25 mouse cellular contexts compared by ENCODE assay signal in genomic region chr4:138020231-138020630, GRCm38 (mm10). TPM values are rescaled to one million over a fixed set of nuclear protein-coding genes. Genes with fewer than 3 reads are reported as not detected.
A peak's percentile ranks its signal among the peaks of the same experiment; 100 is the strongest.
DNase-seq lines count a peak whose midpoint lies in the region; ATAC-seq and TF ChIP-seq lines count a peak whose summit lies in the region.
"Had no signal": no experiment of that assay in that cellular context is flagged by ENCODE, and none has a peak within 500 bp of the region (broad histone marks: within the 10 kb centered on the region; RNA-seq: fewer than 3 reads in every experiment).

No protein-coding gene starts in this region.

- DNase-seq in embryonic facial prominence, embryonic 10.5 days (ENCODE audit: low spot score): no peak
- DNase-seq in hindbrain, embryonic 14.5 days (ENCODE audit: low spot score): no peak
- no peak for DNase-seq in hindbrain, postnatal 0 days (ENCODE audit: low spot score)
- no peak for DNase-seq in limb, embryonic 10.5 days (ENCODE audit: low spot score)
- peak; percentile 14 for DNase-seq in limb, embryonic 14.5 days (ENCODE audit: low spot score)
- no peak for DNase-seq in adrenal gland, adult 2 months
- DNase-seq: adrenal gland, postnatal 14 days; cerebellum, adult 8-10 months; gastrocnemius, postnatal 10 days; heart, postnatal 4 days; kidney, adult 11 months; layer of hippocampus, adult 9-11 months; left cerebral cortex, postnatal 4 days; liver, embryonic 13.5 days; lung, adult 2 months; lung, postnatal 14 days; right cerebral cortex, adult 18-20 months; right cerebral cortex, postnatal 4 days; thymus, postnatal 36 days had no signal

- TF ChIP-seq CTCF in hindbrain, postnatal 0 days (IDR thresholded peaks at IDR 0.05; ENCODE audit: low read depth): no peak

- no peak overlapping the region for H3K9ac ChIP-seq in embryonic facial prominence, embryonic 12.5 days
- H3K9ac ChIP-seq in hindbrain, embryonic 14.5 days: no peak overlapping the region
- H3K9ac ChIP-seq in hindbrain, postnatal 0 days (replicated peaks; ENCODE audit: low read length): no peak overlapping the region
- no peak overlapping the region for H3K9ac ChIP-seq in limb, embryonic 12.5 days (replicated peaks)
- no peak overlapping the region for H3K9ac ChIP-seq in limb, embryonic 14.5 days (ENCODE audit: low read depth, low read length, severe bottlenecking)
- H3K9ac ChIP-seq: forebrain, embryonic 12.5 days; liver, embryonic 13.5 days; midbrain, embryonic 12.5 days; neural tube, embryonic 15.5 days; stomach, embryonic 15.5 days had no signal

- no peaks in the 10 kb centered on the region for H3K27me3 ChIP-seq in embryonic facial prominence, embryonic 12.5 days
- H3K27me3 ChIP-seq in embryonic facial prominence, embryonic 10.5 days (replicated peaks; ENCODE audit: low read depth, poor library complexity, severe bottlenecking): no peaks in the 10 kb centered on the region
- no peaks in the 10 kb centered on the region for H3K27me3 ChIP-seq in hindbrain, embryonic 14.5 days (ENCODE audit: control insufficient read depth, insufficient read depth, low read length)
- H3K27me3 ChIP-seq in hindbrain, postnatal 0 days (ENCODE audit: insufficient read depth, low read length): no peaks in the 10 kb centered on the region
- H3K27me3 ChIP-seq in limb, embryonic 12.5 days: no peaks in the 10 kb centered on the region
- no peaks in the 10 kb centered on the region for H3K27me3 ChIP-seq in limb, embryonic 10.5 days (ENCODE audit: low read depth, poor library complexity, severe bottlenecking)
- no peaks in the 10 kb centered on the region for H3K27me3 ChIP-seq in limb, embryonic 14.5 days (ENCODE audit: control insufficient read depth, insufficient read depth, low read length)
- H3K27me3 ChIP-seq: forebrain, embryonic 12.5 days; liver, embryonic 13.5 days; midbrain, embryonic 12.5 days; neural tube, embryonic 15.5 days; stomach, embryonic 15.5 days had no signal

- no peak overlapping the region for H3K4me2 ChIP-seq in embryonic facial prominence, embryonic 12.5 days (replicated peaks)
- H3K4me2 ChIP-seq in hindbrain, embryonic 14.5 days (replicated peaks): no peak overlapping the region
- no peak overlapping the region for H3K4me2 ChIP-seq in hindbrain, postnatal 0 days (ENCODE audit: low read depth, low read length)
- no peak overlapping the region for H3K4me2 ChIP-seq in limb, embryonic 12.5 days
- H3K4me2 ChIP-seq in limb, embryonic 14.5 days (replicated peaks; ENCODE audit: low read depth, low read length, severe bottlenecking): no peak overlapping the region
- H3K4me2 ChIP-seq: forebrain, embryonic 12.5 days; liver, embryonic 13.5 days; midbrain, embryonic 12.5 days; neural tube, embryonic 15.5 days; stomach, embryonic 15.5 days had no signal

- 0 out of 2 replicates have a peak, but pooled peaks have one; percentile 52 for ATAC-seq in embryonic facial prominence, embryonic 12.5 days (ENCODE audit: insufficient number of reproducible peaks, insufficient read depth, low FRiP score, low TSS enrichment)
- ATAC-seq in hindbrain, embryonic 14.5 days (ENCODE audit: low FRiP score): no peak
- no peak for ATAC-seq in hindbrain, postnatal 0 days
- no peak for ATAC-seq in limb, embryonic 12.5 days (ENCODE audit: insufficient number of reproducible peaks, insufficient read depth, low FRiP score, low TSS enrichment, low read depth)
- peak; percentile 35; the same call in 1 of the 2 replicates for ATAC-seq in limb, embryonic 14.5 days (ENCODE audit: low FRiP score, low read depth)

- H3K4me1 ChIP-seq in embryonic facial prominence, embryonic 12.5 days: peaks cover 23% of the 10 kb centered on the region
- peaks cover 22% of the 10 kb centered on the region for H3K4me1 ChIP-seq in embryonic facial prominence, embryonic 10.5 days
- H3K4me1 ChIP-seq in hindbrain, embryonic 14.5 days (replicated peaks; ENCODE audit: control insufficient read depth, insufficient read depth, low read length): peaks cover 35% of the 10 kb centered on the region
- peaks cover 13% of the 10 kb centered on the region; the same call in 1 of the 2 replicates for H3K4me1 ChIP-seq in hindbrain, postnatal 0 days (ENCODE audit: insufficient read depth, low read length)
- peaks cover 11% of the 10 kb centered on the region for H3K4me1 ChIP-seq in limb, embryonic 12.5 days (replicated peaks)
- peaks cover 6% of the 10 kb centered on the region for H3K4me1 ChIP-seq in limb, embryonic 10.5 days
- no peaks in the 10 kb centered on the region; the same call in 1 of the 2 replicates for H3K4me1 ChIP-seq in limb, embryonic 14.5 days (ENCODE audit: control insufficient read depth, insufficient read depth, low read length)

- no peak for TF ChIP-seq POLR2A in limb, embryonic 14.5 days (IDR thresholded peaks at IDR 0.05; ENCODE audit: borderline replicate concordance, extremely low read depth, insufficient read depth, insufficient read length)

- WGBS in embryonic facial prominence, embryonic 12.5 days: 63% methylated on average over 6 of the region's 6 CpGs
- WGBS in embryonic facial prominence, embryonic 10.5 days: 76% methylated on average over 6 of the region's 6 CpGs
- WGBS in hindbrain, embryonic 14.5 days: 75% methylated on average over 6 of the region's 6 CpGs
- WGBS in hindbrain, postnatal 0 days: 56% methylated on average over 6 of the region's 6 CpGs
- 58% methylated on average over 6 of the region's 6 CpGs for whole genome bisulfite sequencing in limb, embryonic 12.5 days
- WGBS in limb, embryonic 10.5 days: 83% methylated on average over 6 of the region's 6 CpGs
- 62% methylated on average over 6 of the region's 6 CpGs for WGBS in limb, embryonic 14.5 days

- no peaks in the 10 kb centered on the region for H3K9me3 ChIP-seq in embryonic facial prominence, embryonic 12.5 days
- H3K9me3 ChIP-seq in embryonic facial prominence, embryonic 10.5 days: no peaks in the 10 kb centered on the region
- no peaks in the 10 kb centered on the region for H3K9me3 ChIP-seq in hindbrain, embryonic 14.5 days (ENCODE audit: control insufficient read depth, low read length)
- H3K9me3 ChIP-seq in hindbrain, postnatal 0 days (ENCODE audit: low read length): no peaks in the 10 kb centered on the region
- H3K9me3 ChIP-seq in limb, embryonic 12.5 days: no peaks in the 10 kb centered on the region
- no peaks in the 10 kb centered on the region for H3K9me3 ChIP-seq in limb, embryonic 10.5 days (replicated peaks)
- no peaks in the 10 kb centered on the region for H3K9me3 ChIP-seq in limb, embryonic 14.5 days (ENCODE audit: control insufficient read depth, low read length)
- H3K9me3 ChIP-seq: forebrain, embryonic 12.5 days; liver, embryonic 13.5 days; midbrain, embryonic 12.5 days; neural tube, embryonic 15.5 days; stomach, embryonic 15.5 days had no signal

- no peak overlapping the region for H3K4me3 ChIP-seq in embryonic facial prominence, embryonic 12.5 days
- H3K4me3 ChIP-seq in embryonic facial prominence, embryonic 10.5 days: no peak overlapping the region
- H3K4me3 ChIP-seq in hindbrain, embryonic 14.5 days (replicated peaks; ENCODE audit: low read length): no peak overlapping the region
- H3K4me3 ChIP-seq in hindbrain, postnatal 0 days (ENCODE audit: low read length): no peak overlapping the region
- no peak overlapping the region for H3K4me3 ChIP-seq in limb, embryonic 12.5 days (replicated peaks)
- no peak overlapping the region for H3K4me3 ChIP-seq in limb, embryonic 10.5 days
- H3K4me3 ChIP-seq in limb, embryonic 14.5 days (replicated peaks; ENCODE audit: low read length): no peak overlapping the region
- H3K4me3 ChIP-seq: forebrain, embryonic 12.5 days; liver, embryonic 13.5 days; midbrain, embryonic 12.5 days; neural tube, embryonic 15.5 days; stomach, embryonic 15.5 days had no signal

- peak overlapping the region; percentile 7; the same call in 1 of the 2 replicates for H3K27ac ChIP-seq in embryonic facial prominence, embryonic 12.5 days
- no peak overlapping the region for H3K27ac ChIP-seq in embryonic facial prominence, embryonic 10.5 days (replicated peaks)
- H3K27ac ChIP-seq in hindbrain, embryonic 14.5 days: 0 out of 2 replicates have a peak overlapping the region, but pooled peaks have one; percentile 35
- no peak overlapping the region for H3K27ac ChIP-seq in hindbrain, postnatal 0 days
- H3K27ac ChIP-seq in limb, embryonic 12.5 days: 0 out of 2 replicates have a peak overlapping the region, but pooled peaks have one; percentile 25
- no peak overlapping the region for H3K27ac ChIP-seq in limb, embryonic 10.5 days
- 0 out of 2 replicates have a peak overlapping the region, but pooled peaks have one; percentile 26 for H3K27ac ChIP-seq in limb, embryonic 14.5 days (replicated peaks; ENCODE audit: low read depth, low read length)
- H3K27ac ChIP-seq: liver, embryonic 13.5 days; stomach, embryonic 15.5 days had no signal

- peaks cover 36% of the 10 kb centered on the region for H3K36me3 ChIP-seq in embryonic facial prominence, embryonic 12.5 days
- H3K36me3 ChIP-seq in embryonic facial prominence, embryonic 10.5 days (replicated peaks): peaks cover 82% of the 10 kb centered on the region
- H3K36me3 ChIP-seq in hindbrain, embryonic 14.5 days (replicated peaks; ENCODE audit: control insufficient read depth, insufficient read depth): peaks cover 23% of the 10 kb centered on the region
- 0 out of 2 replicates have a peak, but pooled peaks cover under 1% of the 10 kb centered on the region for H3K36me3 ChIP-seq in hindbrain, postnatal 0 days (ENCODE audit: insufficient read depth, low read length)
- peaks cover 66% of the 10 kb centered on the region for H3K36me3 ChIP-seq in limb, embryonic 12.5 days
- peaks cover 77% of the 10 kb centered on the region for H3K36me3 ChIP-seq in limb, embryonic 10.5 days
- H3K36me3 ChIP-seq in limb, embryonic 14.5 days (ENCODE audit: control insufficient read depth, insufficient read depth, low read length): peaks cover 41% of the 10 kb centered on the region

RNA-seq across cellular contexts. Expression of gene Eif4g3, which starts 27.4 kb away (rescaled TPM):
- 46.3 and 49.7 TPM in 2 replicates for polyA plus RNA-seq in embryonic facial prominence, embryonic 12.5 days (2016; fragmentation: Nextera tagmentation; extraction: Ambion mirVana)
- polyA plus RNA-seq in embryonic facial prominence, embryonic 10.5 days (2016; fragmentation: Nextera tagmentation; extraction: Ambion mirVana): 39.7 and 41.9 TPM in 2 replicates
- polyA plus RNA-seq in hindbrain, embryonic 14.5 days (2014; fragmentation: Nextera tagmentation; extraction: Ambion mirVana): 59.7 and 65.3 TPM in 2 replicates
- total RNA-seq in hindbrain, postnatal 0 days (2014; rRNA removed): 51.1 and 55.9 TPM in 2 replicates
- polyA plus RNA-seq in hindbrain, postnatal 0 days (2015; fragmentation: Nextera tagmentation; extraction: Ambion mirVana): 32.3 and 36.5 TPM in 2 replicates
- polyA plus RNA-seq in limb, embryonic 12.5 days (2016; fragmentation: Nextera tagmentation; extraction: Ambion mirVana): 48.2 and 51.9 TPM in 2 replicates
- 42.7 and 42.9 TPM in 2 replicates for polyA plus RNA-seq in limb, embryonic 10.5 days (2016; fragmentation: Nextera tagmentation; extraction: Ambion mirVana)
- polyA plus RNA-seq in limb, embryonic 14.5 days (2012; rRNA removed): 106 and 111 TPM in 2 replicates
- polyA plus RNA-seq in limb, embryonic 14.5 days (2014; fragmentation: Nextera tagmentation; extraction: Ambion mirVana): 38.7 and 45.5 TPM in 2 replicates
- 100 to 1,000 TPM in 1 of 2 experiments, 10 to 100 TPM in 1; 69.2 to 133 TPM for total RNA-seq in adrenal gland, adult 2 months (2021)
- polyA plus RNA-seq in adrenal gland, adult 2 months (2012; rRNA removed): 113 and 181 TPM in 2 replicates

Comparison
In these comparisons a context has a peak if more than half of its experiments do, and no peak if none do; other contexts are left out.
1. ATAC-seq: peak in embryonic facial prominence, embryonic 12.5 days (single experiment) and limb, embryonic 14.5 days (single experiment); none in hindbrain, embryonic 14.5 days (single experiment), hindbrain, postnatal 0 days (single experiment) and limb, embryonic 12.5 days (single experiment).
2. H3K27ac ChIP-seq: peak in embryonic facial prominence, embryonic 12.5 days (single experiment), hindbrain, embryonic 14.5 days (single experiment), limb, embryonic 12.5 days (single experiment) and limb, embryonic 14.5 days (single experiment); none in embryonic facial prominence, embryonic 10.5 days (single experiment), hindbrain, postnatal 0 days (single experiment) and limb, embryonic 10.5 days (single experiment).